ENCODE assay signal across 23 mouse cellular contexts in the genomic region with DNA sequence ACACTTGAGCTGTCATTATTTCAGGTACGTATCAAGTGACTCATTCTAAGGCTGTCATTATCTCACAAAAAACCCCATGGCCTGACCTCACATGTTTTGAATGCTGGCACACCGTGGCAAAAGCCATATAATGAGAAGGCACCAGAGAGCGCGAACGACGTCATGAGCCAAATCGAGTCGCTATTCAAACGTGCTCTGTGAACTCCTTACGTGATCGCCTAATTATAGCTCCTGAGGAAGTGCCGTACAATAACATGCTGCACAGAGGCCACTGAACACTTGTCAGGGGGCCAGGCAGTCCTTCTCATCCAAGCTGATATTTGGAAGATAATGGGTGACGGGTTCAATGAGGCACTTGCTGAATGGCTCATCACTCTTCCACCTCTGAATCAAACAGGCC. TPM values are rescaled to one million over a fixed set of nuclear protein-coding genes. Genes with fewer than 3 reads are reported as not detected.
DNase-seq lines count a peak whose midpoint lies in the region; ATAC-seq and TF ChIP-seq lines count a peak whose summit lies in the region.
"Had no signal": no experiment of that assay in that cellular context is flagged by ENCODE, and none has a peak within 500 bp of the region (broad histone marks: within the 10 kb centered on the region; RNA-seq: fewer than 3 reads in every experiment).

No protein-coding gene starts in this region.

- no peaks in the 10 kb centered on the region for H3K36me3 ChIP-seq in heart, adult 2 months (ENCODE audit: control insufficient read depth, insufficient read depth, low read length)
- H3K36me3 ChIP-seq in heart, embryonic 10.5 days, result no peaks in the 10 kb centered on the region
- H3K36me3 ChIP-seq in embryonic facial prominence, embryonic 15.5 days, result no peaks in the 10 kb centered on the region
- H3K36me3 ChIP-seq in heart, embryonic 13.5 days, result no peaks in the 10 kb centered on the region
- H3K36me3 ChIP-seq: G1E; liver, embryonic 12.5 days; midbrain, embryonic 12.5 days; neural tube, embryonic 15.5 days had no signal

- no peak for TF ChIP-seq CTCF in heart, adult 2 months (IDR thresholded peaks at IDR 0.05)

- H3K79me2 ChIP-seq in heart, adult 2 months (replicated peaks; ENCODE audit: control insufficient read depth, insufficient read depth, low read length), result no peaks in the 10 kb centered on the region

- no peak overlapping the region for H3K4me3 ChIP-seq in heart, adult 2 months
- H3K4me3 ChIP-seq in heart, embryonic 10.5 days, result no peak overlapping the region
- H3K4me3 ChIP-seq in embryonic facial prominence, embryonic 15.5 days (replicated peaks), result no peak overlapping the region
- no peak overlapping the region for H3K4me3 ChIP-seq in heart, embryonic 13.5 days
- H3K4me3 ChIP-seq: left cerebral cortex, adult 2 months; liver, embryonic 12.5 days; midbrain, embryonic 12.5 days; myocyte; neural tube, embryonic 15.5 days had no signal

- no peak overlapping the region for H3K27ac ChIP-seq in heart, adult 2 months
- no peak overlapping the region for H3K27ac ChIP-seq in heart, embryonic 10.5 days
- H3K27ac ChIP-seq in embryonic facial prominence, embryonic 15.5 days (replicated peaks), result no peak overlapping the region
- peak overlapping the region; percentile 12; the same call in 1 of the 2 replicates for H3K27ac ChIP-seq in heart, embryonic 13.5 days (replicated peaks)
- H3K27ac ChIP-seq: hindbrain, embryonic 14.5 days; kidney, postnatal 0 days; left cerebral cortex, adult 2 months; liver, embryonic 12.5 days; macrophage; midbrain, embryonic 12.5 days; neural tube, embryonic 15.5 days had no signal

- intact Hi-C loops in heart, adult 2 months (cut with DNase I), result no loop called here
- intact Hi-C loops in left cerebral cortex, postnatal 36 days (cut with DNase I), result no loop called here

- H3K9ac ChIP-seq in heart, adult 2 months (ENCODE audit: low read depth, low read length), result no peak overlapping the region
- H3K9ac ChIP-seq in embryonic facial prominence, embryonic 15.5 days, result no peak overlapping the region
- H3K9ac ChIP-seq in heart, embryonic 13.5 days, result no peak overlapping the region
- H3K9ac ChIP-seq: hindbrain, embryonic 14.5 days; liver, embryonic 12.5 days; midbrain, embryonic 12.5 days; neural tube, embryonic 15.5 days had no signal

- no peak for TF ChIP-seq EP300 in heart, adult 2 months (IDR thresholded peaks at IDR 0.05; ENCODE audit: insufficient read depth, low read depth, low read length)

- no peak for TF ChIP-seq POLR2A in heart, adult 2 months (IDR thresholded peaks at IDR 0.05; ENCODE audit: insufficient read depth, low read depth, low read length)

- peak; percentile 24; the same call in 1 of the 2 replicates for ATAC-seq in embryonic facial prominence, embryonic 15.5 days (ENCODE audit: insufficient number of reproducible peaks, low FRiP score, low TSS enrichment, low read depth)
- ATAC-seq in heart, embryonic 13.5 days (ENCODE audit: extremely low read depth, insufficient number of reproducible peaks, low FRiP score, low TSS enrichment), result no peak; the same call in 1 of the 2 replicates
- ATAC-seq: intestine, embryonic 16.5 days; liver, embryonic 12.5 days had no signal

- no peaks in the 10 kb centered on the region for H3K27me3 ChIP-seq in heart, adult 2 months (ENCODE audit: control insufficient read depth, insufficient read depth, low read length)
- no peaks in the 10 kb centered on the region for H3K27me3 ChIP-seq in heart, embryonic 10.5 days (ENCODE audit: insufficient read depth, poor library complexity, severe bottlenecking)
- H3K27me3 ChIP-seq in embryonic facial prominence, embryonic 15.5 days, result no peaks in the 10 kb centered on the region
- no peaks in the 10 kb centered on the region for H3K27me3 ChIP-seq in heart, embryonic 13.5 days (replicated peaks)
- H3K27me3 ChIP-seq: liver, embryonic 12.5 days; midbrain, embryonic 12.5 days; neural tube, embryonic 15.5 days had no signal

- H3K4me2 ChIP-seq in embryonic facial prominence, embryonic 15.5 days (replicated peaks), result no peak overlapping the region
- peak overlapping the region; percentile 38 for H3K4me2 ChIP-seq in heart, embryonic 13.5 days
- H3K4me2 ChIP-seq: hindbrain, embryonic 14.5 days; liver, embryonic 12.5 days; midbrain, embryonic 12.5 days; neural tube, embryonic 15.5 days had no signal

- WGBS in heart, adult 2 months, result 31% methylated on average over 13 of the region's 13 CpGs
- WGBS in heart, embryonic 10.5 days, result 59% methylated on average over 13 of the region's 13 CpGs
- 65% methylated on average over 13 of the region's 13 CpGs for WGBS in embryonic facial prominence, embryonic 15.5 days
- WGBS in heart, embryonic 13.5 days, result 41% methylated on average over 13 of the region's 13 CpGs

- DNase-seq in heart, adult 2 months, result peak; percentile 35 to 63
- DNase-seq in heart, embryonic 10.5 days (ENCODE audit: low spot score), result no peak
- peak; percentile 64 for DNase-seq in heart, postnatal 4 days
- no peak for DNase-seq in urinary bladder, adult 2 months (ENCODE audit: low spot score)
- DNase-seq in left cerebral cortex, postnatal 36 days (ENCODE audit: low spot score in 2 of 2), result no peak
- no peak for DNase-seq in adrenal gland, postnatal 36 days
- DNase-seq: adrenal gland, adult 2 months; cerebellum, adult 11-12 months; cerebellum, postnatal 25 days; right cerebral cortex, postnatal 4 days; thymus, postnatal 25 days had no signal

- no peaks in the 10 kb centered on the region for H3K4me1 ChIP-seq in heart, adult 2 months (ENCODE audit: control insufficient read depth, insufficient read depth, low read length)
- 0 out of 2 replicates have a peak, but pooled peaks cover 3% of the 10 kb centered on the region for H3K4me1 ChIP-seq in heart, embryonic 10.5 days
- no peaks in the 10 kb centered on the region for H3K4me1 ChIP-seq in embryonic facial prominence, embryonic 15.5 days
- H3K4me1 ChIP-seq in heart, embryonic 13.5 days, result peaks cover 12% of the 10 kb centered on the region
- H3K4me1 ChIP-seq: liver, embryonic 12.5 days; midbrain, embryonic 12.5 days; neural tube, embryonic 15.5 days had no signal

- no peaks in the 10 kb centered on the region for H3K9me3 ChIP-seq in heart, embryonic 10.5 days
- no peaks in the 10 kb centered on the region for H3K9me3 ChIP-seq in embryonic facial prominence, embryonic 15.5 days (replicated peaks)
- no peaks in the 10 kb centered on the region for H3K9me3 ChIP-seq in heart, embryonic 13.5 days
- H3K9me3 ChIP-seq: G1E; liver, embryonic 12.5 days; midbrain, embryonic 12.5 days; neural tube, embryonic 15.5 days had no signal

RNA-seq across cellular contexts. Expression of gene Gdnf, which starts 46.8 kb away (rescaled TPM):
- total RNA-seq in heart, adult 2 months (2021), result under 1 TPM; 0.39 to 0.68 TPM
- 0.10 and 0.15 TPM in 2 replicates for polyA plus RNA-seq in heart, adult 2 months (2012; rRNA removed)
- polyA plus RNA-seq in heart, embryonic 10.5 days (2016; fragmentation: Nextera tagmentation; extraction: Ambion mirVana), result 0.14 and 0.30 TPM in 2 replicates
- polyA plus RNA-seq in embryonic facial prominence, embryonic 15.5 days (2015; fragmentation: Nextera tagmentation; extraction: Ambion mirVana), result 1.1 and 1.3 TPM in 2 replicates
- polyA plus RNA-seq in heart, embryonic 13.5 days (2015; fragmentation: Nextera tagmentation; extraction: Ambion mirVana), result 0.17 and 0.34 TPM in 2 replicates
- total RNA-seq in heart, postnatal 4 days (2021), result 1 to 10 TPM; 2.1 TPM
- polyA plus RNA-seq in urinary bladder, adult 2 months (2012; rRNA removed), result 0.21 and 0.30 TPM in 2 replicates
- total RNA-seq in left cerebral cortex, postnatal 36 days (2021), result under 1 TPM; 0.22 to 0.39 TPM
- total RNA-seq in adrenal gland, postnatal 36 days (2021), result under 1 TPM; 0.13 to 0.20 TPM
- polyA plus RNA-seq: G1E, macrophage had no signal

Comparison
In these comparisons a context has a peak if more than half of its experiments do, and no peak if none do; other contexts are left out.
1. DNase-seq: peak in heart, adult 2 months (2 of 2) and heart, postnatal 4 days (single experiment); none in heart, embryonic 10.5 days (single experiment), urinary bladder, adult 2 months (single experiment), left cerebral cortex, postnatal 36 days (0 of 2) and adrenal gland, postnatal 36 days (0 of 2).